Mouse (Mus musculus) testis, postnatal 10 days (tissue): ENCODE measurements around the gene Mrnip.

ENCODE experiments used
- DNase-seq: peaks from one replicate; pipeline ENCODE4 v3.0.0; 2021; ENCODE audit warnings: low spot score

Mrnip gene

DNA sequence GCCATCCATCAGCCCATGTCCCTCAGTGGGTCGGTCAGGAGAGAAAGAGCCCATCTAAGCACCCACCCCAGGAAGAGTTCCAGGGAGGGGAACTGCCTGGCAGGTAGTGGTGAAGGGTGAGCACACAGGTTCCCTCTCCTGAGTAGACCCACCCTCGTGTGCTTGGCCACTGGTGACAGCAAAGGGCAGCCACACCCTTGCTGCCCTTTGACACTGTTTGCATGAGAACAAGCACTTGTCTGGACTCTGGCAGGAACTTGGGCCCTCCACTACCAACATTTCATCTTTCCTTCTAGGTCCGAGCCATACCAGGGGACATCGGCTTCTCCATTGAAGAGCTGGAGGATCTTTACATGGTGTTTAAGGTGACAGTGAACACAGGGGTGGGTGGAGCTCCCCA is 14.9 kb upstream of the Mrnip start:
- DNase-seq: no peak

- DNase-seq: peak; percentile 76
Observed at GRCm38 (mm10) chr11:50161578-50162304, 12.5 kb upstream of the Mrnip start.

DNA sequence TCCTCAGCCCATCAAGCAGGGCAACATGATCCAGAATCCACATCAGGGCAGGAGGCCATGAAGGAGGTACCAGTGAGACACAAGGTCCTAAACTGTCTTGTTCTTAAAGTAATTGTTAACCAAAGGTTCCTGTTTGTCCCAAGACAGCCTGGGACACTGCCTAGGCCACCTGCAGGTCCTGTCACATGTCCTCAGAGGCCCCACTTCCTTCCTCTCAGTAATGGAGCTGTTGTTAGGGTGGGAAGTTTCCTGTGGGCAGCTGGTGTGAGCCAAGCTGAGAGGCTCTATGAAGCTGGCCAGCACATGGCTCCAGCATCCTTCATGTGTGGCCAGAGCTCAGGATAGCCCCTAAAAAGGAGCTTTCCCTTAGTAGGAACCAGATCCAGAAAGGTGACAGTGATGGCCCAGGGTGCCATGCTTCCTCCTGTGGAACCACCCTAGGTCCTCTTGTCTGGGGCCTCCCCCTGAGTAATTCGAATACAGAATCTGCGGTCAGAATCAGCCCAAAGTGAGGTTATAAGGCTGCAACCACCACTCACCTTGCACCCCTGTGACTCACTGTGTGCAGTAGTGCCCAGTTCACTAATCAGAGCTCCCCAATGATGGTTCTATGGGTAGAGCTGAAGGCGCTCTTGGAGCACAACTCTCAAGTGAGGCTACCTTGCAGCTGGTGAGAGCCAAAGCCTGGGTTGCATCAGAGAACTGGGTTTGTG is 11.8 kb upstream of the Mrnip start:
- DNase-seq: no peak

DNA sequence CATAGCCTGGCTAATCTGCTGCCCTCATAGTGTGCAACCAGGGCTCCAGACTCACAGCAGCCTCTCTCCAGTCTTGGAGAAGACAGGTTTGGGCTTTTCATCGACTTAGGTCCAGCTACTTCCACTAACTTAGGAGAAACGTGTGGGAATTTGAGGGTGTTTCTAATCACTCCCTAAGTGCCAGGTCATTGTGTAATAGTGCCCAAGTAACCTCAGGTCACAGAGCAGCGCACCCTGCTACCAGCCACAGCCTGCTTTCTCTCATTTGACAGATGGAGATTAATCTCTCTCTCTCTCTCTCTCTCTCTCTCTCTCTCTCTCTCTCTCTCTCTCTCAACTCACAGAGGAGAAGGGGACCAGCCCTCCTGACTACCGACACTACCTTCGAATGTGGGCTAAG is 5.9 kb upstream of the Mrnip start:
- DNase-seq: no peak

GRCm38 (mm10) chr11:50174730-50175187 is 515 bp downstream of the Mrnip start:
- DNase-seq: peak; percentile 98

- no peak for DNase-seq
Observed at GRCm38 (mm10) chr11:50176351-50176750, 2.1 kb downstream of the Mrnip start.

DNA sequence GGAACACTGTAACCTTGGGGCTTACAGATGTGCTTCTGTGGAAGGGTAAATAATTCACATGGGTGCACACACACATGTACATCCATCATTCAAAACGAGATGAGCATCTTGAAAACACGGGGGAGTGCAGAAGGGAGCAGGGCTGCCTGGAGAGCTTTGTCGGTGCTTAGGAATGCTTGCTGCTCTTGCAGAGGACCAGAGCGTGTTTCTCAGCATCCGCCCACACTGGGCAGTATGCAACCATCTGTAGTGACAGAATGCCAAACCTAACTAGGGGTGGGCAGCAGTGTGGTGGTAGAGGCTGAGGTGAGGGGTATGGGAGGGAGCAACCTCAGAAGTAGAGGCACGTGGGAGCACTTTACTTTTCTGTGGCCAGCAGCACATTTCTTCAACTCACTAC is 2.9 kb downstream of the Mrnip start:
- no peak for DNase-seq

DNA sequence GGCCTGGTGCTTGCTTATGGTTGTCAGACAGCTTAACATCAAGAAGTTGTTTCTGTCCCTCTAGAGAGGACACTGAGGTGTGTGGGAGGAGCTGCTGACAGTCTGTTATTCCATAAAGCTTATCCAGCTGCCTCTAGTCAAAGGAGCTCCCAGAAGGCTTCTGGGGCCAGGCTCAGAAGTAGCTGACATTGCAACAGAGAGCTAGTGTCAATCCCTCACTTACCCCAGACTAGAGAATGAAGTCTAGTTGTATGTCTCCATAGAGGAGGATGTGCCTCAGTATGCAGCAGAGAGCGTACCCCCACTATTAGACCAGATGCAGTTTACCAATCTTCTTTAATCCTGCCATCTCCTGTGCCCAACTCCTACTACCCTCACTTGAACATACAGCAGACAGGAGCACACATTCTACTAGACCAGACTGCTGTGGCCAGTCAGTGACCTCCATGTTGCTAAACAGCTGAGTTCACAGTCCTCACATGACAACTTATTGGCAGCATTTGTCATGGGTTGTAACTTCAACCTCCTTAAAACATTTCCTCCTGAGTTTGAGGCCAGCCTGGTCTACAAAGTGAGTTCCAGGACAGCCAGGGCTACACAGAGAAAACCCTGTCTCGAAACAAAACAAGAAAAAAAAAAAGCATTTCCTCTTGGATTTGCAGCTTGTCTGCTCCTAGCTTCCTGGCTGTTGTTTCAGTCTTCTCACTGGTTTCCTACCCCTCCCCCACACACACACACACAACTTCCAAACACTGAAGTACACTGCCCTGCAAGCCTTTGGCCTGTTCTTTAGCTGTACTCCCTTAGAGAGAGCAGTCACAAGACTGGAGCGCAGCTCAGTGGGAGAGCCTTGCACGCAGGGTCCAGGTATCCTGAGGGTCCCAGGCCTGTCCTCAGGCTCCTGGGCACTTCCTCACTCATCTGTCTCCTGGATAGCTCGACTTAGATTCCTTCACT is 4.6 kb downstream of the Mrnip start:
- DNase-seq: no peak

DNA sequence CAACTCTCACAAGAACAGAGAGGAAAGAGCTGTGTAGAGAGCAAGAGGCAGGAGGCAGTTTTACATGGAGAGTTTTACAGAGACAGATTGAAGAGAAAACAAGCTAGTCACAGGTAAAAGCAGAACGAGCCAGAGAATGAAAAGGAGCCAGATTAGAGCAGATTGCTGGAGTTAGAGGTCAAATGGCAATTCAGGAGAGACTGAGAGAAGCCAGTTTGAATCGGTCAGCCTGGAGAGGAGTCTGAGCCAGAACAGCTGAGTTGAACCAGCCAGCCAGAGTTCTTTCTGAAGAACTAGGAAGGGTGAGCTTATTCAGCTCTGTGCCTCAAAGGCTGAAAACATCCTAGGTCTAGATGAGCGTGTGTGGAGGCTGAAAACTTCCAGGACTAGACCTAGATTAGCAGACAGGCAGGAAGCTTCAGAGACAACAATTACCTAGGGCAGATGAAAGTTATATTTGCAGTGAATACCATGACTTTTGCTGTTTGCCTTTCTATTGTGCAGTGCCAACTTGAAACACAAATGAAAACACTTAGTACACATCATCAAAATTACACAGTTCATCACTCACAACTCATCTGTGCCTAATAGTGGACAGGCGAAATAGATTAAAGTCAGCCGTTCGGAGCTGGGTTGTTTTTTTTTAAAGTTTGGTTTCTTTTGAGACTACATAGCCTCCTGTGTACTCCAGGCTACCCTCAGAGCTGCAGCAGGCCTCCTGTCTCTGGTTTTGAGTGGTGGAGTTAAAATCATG is 6.4 kb downstream of the Mrnip start:
- DNase-seq: no peak

DNA sequence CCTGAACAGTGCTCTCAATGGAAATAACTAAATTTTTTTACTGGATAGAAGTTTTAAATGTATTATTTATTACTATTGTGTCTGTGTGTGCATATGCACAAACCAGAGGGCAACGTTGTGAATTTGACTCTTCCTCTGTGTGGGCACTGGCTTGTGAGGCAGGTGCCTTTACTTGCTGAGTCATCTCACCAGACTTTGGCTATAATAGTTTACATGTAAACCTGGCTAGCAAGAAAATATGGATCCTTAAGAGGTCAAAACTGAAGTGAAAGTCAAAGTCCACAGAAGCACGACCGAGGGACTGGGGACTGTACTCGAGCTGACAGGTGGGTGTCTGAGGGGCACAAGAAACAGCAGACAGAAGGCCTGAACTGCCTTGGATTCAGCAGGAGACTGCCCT is 8.5 kb downstream of the Mrnip start:
- DNase-seq: no peak

GRCm38 (mm10) chr11:50184788-50185187 is 10.5 kb downstream of the Mrnip start:
- DNase-seq: no peak

DNA sequence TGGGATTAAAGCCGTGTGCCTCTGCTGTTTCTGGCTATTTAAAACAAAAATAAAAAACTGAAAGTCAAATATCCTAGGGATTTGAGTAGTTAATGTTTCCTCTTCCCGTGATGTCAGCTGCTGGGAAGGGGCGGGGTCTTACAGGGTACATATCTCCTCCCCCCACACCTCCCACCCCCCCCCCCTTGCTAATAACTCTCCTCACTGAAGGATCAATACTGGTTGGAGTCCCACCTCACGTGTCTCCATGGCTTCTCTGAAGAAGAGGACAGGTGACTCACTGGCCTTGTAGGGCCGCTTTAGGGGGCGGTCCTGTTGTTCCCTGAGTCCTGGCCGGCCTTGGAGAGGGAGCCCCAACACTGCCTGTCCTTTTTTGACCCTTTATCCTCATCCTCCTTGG is 14.4 kb downstream of the Mrnip start:
- DNase-seq: no peak

DNA sequence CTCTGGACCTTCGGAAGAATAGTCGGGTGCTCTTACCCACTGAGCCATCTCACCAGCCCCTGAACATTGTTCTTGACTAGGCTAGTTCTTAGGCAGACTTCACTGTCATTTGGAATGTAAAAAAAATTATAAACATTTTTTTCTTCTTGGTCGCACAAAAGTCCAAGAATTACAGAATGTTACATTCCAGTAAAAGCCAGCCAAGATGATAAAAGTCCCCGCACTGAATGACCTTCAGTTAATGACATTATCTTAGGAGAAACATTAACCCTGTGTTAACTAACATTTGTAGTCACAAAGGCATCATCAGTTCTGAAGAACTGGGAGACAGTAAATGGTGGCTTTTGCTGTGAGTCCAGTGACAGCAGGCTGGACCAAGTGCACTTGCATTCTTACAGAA is 16.1 kb downstream of the Mrnip start:
- no peak for DNase-seq

DNA sequence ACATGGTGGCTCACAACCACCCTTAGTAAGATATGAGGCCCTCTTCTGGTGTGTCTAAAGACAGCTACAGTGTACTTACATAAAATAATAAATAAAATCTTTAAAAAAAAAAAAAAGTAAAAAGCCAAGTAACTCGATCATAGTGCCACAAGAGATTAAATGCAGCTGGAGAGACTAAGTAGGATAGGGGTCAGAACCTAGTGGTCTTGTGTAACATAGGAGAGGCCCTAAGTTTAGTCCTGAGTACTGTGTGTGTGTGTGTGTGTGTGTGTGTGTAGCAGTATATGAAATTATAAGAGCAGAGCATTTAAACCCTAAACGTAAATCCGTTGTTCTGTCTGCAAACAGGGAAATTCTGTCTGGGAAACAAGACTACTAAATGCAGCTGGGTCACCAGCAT is 18.0 kb downstream of the Mrnip start:
- no peak for DNase-seq

GRCm38 (mm10) chr11:50194070-50194469 is 19.8 kb downstream of the Mrnip start:
- no peak for DNase-seq

GRCm38 (mm10) chr11:50194793-50195192 is 20.5 kb downstream of the Mrnip start:
- DNase-seq: no peak

DNA sequence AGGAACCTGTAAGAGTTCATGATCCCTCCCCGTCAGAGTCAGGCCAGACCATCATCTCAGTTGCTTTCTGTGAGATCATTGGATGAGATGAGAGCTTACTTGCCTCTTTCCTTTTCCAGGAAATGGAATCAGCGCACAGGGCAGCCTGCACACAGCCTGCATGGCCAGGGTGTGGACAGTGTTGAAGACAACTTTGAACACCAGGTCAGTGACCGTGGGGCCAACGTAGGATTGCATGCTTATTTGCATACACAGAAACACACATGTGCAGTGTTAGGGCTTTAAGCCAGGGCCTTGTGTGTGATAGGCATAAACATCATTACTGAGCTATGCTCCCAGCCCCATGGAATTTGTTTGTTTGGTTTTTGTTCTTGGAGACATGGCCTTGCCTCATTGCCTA is 23.3 kb downstream of the Mrnip start:
- DNase-seq: no peak

GRCm38 (mm10) chr11:50198219-50198846 is 24.1 kb downstream of the Mrnip start:
- DNase-seq: no peak

DNA sequence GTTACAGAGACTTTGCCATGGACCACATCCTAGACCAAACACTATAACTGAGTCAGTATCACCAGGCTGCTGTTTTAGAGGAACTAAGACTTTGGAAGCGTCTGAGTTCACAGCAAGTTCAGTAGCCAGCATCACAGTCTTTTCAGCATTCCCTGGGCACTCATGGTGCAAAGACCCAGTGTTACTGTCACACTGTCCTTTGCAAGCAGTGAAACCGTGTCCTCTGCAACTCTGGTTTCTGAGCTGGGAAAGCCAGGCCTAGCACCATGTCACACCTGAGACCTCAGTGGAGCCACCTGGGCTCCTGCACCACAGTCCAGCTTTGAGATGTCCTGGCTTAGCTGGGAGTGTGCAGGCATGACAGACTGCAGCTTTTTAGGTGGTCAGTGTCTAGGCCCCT is 24.7 kb downstream of the Mrnip start:
- no peak for DNase-seq

DNA sequence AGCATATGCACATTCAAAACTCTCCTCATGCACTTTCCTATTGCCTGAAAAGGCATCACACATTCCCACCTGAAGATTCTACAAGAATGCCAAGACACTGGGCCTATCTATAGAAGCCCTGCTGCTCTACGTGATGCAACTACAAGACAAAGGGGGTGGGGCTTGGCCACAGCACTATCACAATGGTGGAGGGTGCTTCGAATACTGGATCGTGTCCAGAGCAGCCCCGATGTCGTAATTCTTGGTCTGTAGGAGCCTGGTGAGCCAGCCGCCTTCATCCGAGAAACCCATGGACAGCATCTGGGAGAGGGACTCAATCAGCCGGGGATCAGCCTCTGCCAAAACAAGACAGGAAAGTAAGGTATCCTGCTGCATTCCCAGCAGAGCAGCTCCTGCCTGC is 26.4 kb downstream of the Mrnip start:
- DNase-seq: no peak

- no peak for DNase-seq
Observed at GRCm38 (mm10) chr11:50201590-50201989, 27.3 kb downstream of the Mrnip start.
